Mouse (Mus musculus): Measurements from ENCODE around the gene Ube2k.
"Not testable (repeated sequence)": the region's sequence is repeated elsewhere in the genome, so short reads cannot be mapped to it uniquely, and the experiment has no call there.

The Ube2k gene

GRCm38 (mm10) chr5:65536751-65537419 is at the start of gene Ube2k, which contains the start of gene Smim14:
Gene Ube2k (plus strand): TSS chr5:65537233.
Gene Smim14 (minus strand): TSS chr5:65537184.
- peak; percentile 89 to 92 for DNase-seq (ENCODE audit: low spot score in 2 of 2)

GRCm38 (mm10) chr5:65487381-65487780 is 49.7 kb upstream of the Ube2k start:
- no peak for DNase-seq (ENCODE audit: low spot score in 2 of 2)

GRCm38 (mm10) chr5:65488725-65489124 is 48.3 kb upstream of the Ube2k start:
- DNase-seq (ENCODE audit: low spot score in 2 of 2) = no peak

- DNase-seq (ENCODE audit: low spot score in 2 of 2) = no peak
Measured at GRCm38 (mm10) chr5:65489830-65490229, 47.2 kb upstream of the Ube2k start.

- DNase-seq (ENCODE audit: low spot score in 2 of 2) = peak; percentile 32 to 48
Measured at GRCm38 (mm10) chr5:65491767-65492715, 45.0 kb upstream of the Ube2k start.

- DNase-seq (ENCODE audit: low spot score in 2 of 2) = peak; percentile 95 to 96
Measured at GRCm38 (mm10) chr5:65492716-65493531, 44.1 kb upstream of the Ube2k start, which contains the start of gene Gm43552. Gene Gm43552 (minus strand): TSS chr5:65492833.

GRCm38 (mm10) chr5:65500231-65500630 is 36.8 kb upstream of the Ube2k start:
- no peak for DNase-seq (ENCODE audit: low spot score in 2 of 2)

GRCm38 (mm10) chr5:65501407-65501806 is 35.6 kb upstream of the Ube2k start:
- DNase-seq (ENCODE audit: low spot score in 2 of 2) = no peak

GRCm38 (mm10) chr5:65505786-65506185 is 31.2 kb upstream of the Ube2k start:
- no peak for DNase-seq (ENCODE audit: low spot score in 2 of 2)

- DNase-seq (ENCODE audit: low spot score in 2 of 2) = no peak
Measured at GRCm38 (mm10) chr5:65508395-65508794, 28.6 kb upstream of the Ube2k start.

GRCm38 (mm10) chr5:65513506-65513905 is 23.5 kb upstream of the Ube2k start:
- DNase-seq (ENCODE audit: low spot score in 2 of 2) = no peak

GRCm38 (mm10) chr5:65514635-65515278 is 22.3 kb upstream of the Ube2k start:
- no peak for DNase-seq (ENCODE audit: low spot score in 2 of 2)

- DNase-seq (ENCODE audit: low spot score in 2 of 2) = no peak
Measured at GRCm38 (mm10) chr5:65521803-65522202, 15.2 kb upstream of the Ube2k start.

GRCm38 (mm10) chr5:65524831-65525230 is 12.2 kb upstream of the Ube2k start:
- DNase-seq (ENCODE audit: low spot score in 2 of 2) = no peak

- no peak for DNase-seq (ENCODE audit: low spot score in 2 of 2)
Measured at GRCm38 (mm10) chr5:65525674-65526443, 11.2 kb upstream of the Ube2k start.

- DNase-seq (ENCODE audit: low spot score in 2 of 2) = no peak
Measured at GRCm38 (mm10) chr5:65531283-65531682, 5.8 kb upstream of the Ube2k start.

- no peak for DNase-seq (ENCODE audit: low spot score in 2 of 2)
Measured at GRCm38 (mm10) chr5:65534496-65534895, 2.5 kb upstream of the Ube2k start.

- DNase-seq (ENCODE audit: low spot score in 2 of 2) = peak in 1 of 2 experiments; percentile 8
Measured at GRCm38 (mm10) chr5:65535457-65536067, 1.5 kb upstream of the Ube2k start.

- not testable (repeated sequence) for DNase-seq (ENCODE audit: low spot score in 2 of 2)
Measured at GRCm38 (mm10) chr5:65536068-65536465, 966 bp upstream of the Ube2k start.
